Mouse (Mus musculus) left cerebral cortex, postnatal 36 days (tissue): ENCODE results near the gene Pcdh15. TPM values are rescaled to one million over a fixed set of nuclear protein-coding genes. Genes with fewer than 3 reads are reported as not detected.

ENCODE experiments used
- DNase-seq, 2 experiments: peaks; one replicate each; pipeline ENCODE4 v3.0.0; 2021 to 2022; ENCODE audit warnings: low spot score in 2 of 2, mixed read lengths in 1 of 2
- intact Hi-C: fragments of 180-260 bp; cut with DNase I; formaldehyde crosslinking; loops from one replicate; pipeline ENCODE4 v1.15.1; 2025
- total RNA-seq, 2 experiments: library from RNA; stranded (reverse); gene quantifications; 2 replicates each; pipeline ENCODE4 v1.2.3; 2021

The Pcdh15 gene
- total RNA-seq, 2 experiments from 2014 or later, result 22.4 to 33.8 TPM

DNA sequence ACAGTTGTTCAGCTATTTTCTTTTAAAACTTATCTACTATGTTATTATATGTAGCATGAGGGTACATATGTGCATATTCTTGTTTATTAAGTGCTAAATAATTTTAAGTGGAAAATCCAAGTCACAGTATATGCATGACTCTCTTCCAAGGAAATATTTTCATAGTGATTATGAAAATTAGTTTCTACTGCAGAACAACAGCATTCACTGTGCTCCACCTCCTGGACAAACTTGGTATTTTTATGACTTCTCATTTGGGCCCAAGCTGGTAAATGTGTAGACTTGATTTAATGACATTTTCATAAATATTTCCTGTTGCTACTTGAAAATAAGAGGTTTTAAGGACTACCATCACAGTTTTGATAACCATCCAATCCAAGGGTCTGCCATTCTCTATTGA is 1104.5 kb downstream of the Pcdh15 start:
- intact Hi-C loops, result loop anchor here (5.0 to 10.0 kb wide), 2 partner anchors 649 to 1101 kb away; no protein-coding TSS in a partner anchor
- DNase-seq, result peak in 1 of 2 experiments; percentile 17

DNA sequence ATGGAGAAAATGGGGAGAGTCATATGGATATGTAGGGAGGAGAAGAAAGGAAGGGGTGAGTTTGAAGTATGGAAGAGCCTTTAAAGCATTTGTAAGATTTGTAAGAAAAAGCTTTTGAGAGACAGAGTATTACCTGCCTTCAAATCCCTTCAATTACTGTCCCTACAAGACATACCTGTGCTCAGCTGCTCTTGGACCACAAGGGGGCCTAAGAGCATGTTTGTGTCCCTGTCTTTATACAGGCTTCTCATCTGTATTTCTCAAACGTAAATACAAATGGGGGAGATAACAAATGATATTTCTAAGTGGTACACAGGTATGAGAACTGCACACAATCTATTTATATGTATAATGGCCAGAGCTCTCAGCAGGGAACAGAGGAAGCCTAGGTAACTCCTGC is 1118.1 kb downstream of the Pcdh15 start:
- intact Hi-C loops, result loop anchor here (10.0 kb wide), 1 partner anchor 248 kb away; no protein-coding TSS in a partner anchor
- DNase-seq, result no peak

DNA sequence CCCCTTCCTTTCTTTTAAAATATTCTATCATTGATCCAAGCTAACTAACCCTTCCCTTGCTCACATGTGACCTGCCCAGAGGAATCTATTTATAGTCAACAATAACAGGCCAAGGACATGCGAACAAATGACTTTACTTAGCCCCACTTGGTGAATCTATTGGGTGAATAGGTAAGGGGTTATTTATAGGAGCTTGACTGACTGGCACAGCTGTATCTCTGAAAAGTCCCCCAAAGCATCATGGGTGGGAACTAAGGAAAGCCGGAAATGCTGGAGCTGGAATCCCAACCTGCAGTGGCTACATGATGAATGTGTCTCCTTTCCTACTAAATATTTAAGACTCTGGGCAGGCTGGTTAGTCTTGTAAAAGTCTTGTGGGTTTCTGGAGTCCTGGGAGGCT is 1121.3 kb downstream of the Pcdh15 start:
- intact Hi-C loops, result no loop called here
- no peak for DNase-seq

DNA sequence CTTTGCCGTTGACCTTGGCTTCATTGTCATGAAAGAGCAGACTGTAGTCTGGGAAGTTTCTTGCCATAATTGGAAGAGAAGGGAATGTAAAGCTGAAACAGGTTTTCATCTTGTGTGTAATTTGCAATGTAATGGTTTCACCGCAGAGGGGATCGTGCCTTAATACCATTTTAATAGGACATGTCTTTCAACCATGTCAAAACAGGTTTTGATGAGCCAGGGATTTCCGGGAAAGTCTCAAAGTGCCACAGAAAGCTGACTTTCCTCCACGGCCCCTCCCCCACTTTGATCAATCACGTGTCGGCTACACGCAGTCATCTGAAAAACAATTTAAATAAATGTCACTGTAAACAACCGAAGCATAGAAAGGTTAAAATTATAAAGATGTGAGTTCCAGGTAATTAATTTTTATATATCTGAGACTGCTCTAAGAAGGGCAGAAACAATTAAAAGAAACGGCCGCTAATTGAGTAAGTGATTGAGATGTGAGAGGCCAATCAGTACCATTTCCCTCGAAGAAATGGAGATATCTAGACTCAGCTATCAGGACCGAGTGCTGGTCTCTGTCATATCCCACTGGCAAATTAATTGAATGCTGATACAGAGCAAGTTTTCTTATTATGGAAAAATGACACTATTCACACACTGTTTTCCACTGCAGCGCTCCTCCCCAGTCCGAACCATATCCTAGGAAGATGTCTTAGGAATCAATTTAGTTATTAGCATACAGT is 1158.7 kb downstream of the Pcdh15 start:
- DNase-seq, result no peak
- intact Hi-C loops, result no loop called here

DNA sequence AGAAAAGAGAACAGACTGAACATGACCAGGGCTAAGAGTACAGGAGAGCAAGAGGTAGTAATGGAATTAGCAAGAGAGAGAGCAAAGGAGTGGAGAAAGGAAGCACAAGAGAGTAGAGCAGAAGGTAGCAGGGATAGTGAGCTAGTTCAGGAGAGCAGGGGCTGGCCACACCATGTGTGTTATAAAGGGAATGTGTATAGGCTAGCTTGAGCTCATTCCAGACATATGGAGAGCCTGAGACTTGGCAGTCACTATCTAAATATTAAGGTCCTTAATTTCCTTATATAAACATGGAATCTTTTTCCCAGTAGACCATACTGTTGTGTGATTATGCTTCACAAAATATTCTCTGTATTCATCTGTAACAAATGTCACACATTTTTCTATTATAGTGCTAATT is 1159.5 kb downstream of the Pcdh15 start:
- DNase-seq, result no peak
- intact Hi-C loops, result no loop called here

DNA sequence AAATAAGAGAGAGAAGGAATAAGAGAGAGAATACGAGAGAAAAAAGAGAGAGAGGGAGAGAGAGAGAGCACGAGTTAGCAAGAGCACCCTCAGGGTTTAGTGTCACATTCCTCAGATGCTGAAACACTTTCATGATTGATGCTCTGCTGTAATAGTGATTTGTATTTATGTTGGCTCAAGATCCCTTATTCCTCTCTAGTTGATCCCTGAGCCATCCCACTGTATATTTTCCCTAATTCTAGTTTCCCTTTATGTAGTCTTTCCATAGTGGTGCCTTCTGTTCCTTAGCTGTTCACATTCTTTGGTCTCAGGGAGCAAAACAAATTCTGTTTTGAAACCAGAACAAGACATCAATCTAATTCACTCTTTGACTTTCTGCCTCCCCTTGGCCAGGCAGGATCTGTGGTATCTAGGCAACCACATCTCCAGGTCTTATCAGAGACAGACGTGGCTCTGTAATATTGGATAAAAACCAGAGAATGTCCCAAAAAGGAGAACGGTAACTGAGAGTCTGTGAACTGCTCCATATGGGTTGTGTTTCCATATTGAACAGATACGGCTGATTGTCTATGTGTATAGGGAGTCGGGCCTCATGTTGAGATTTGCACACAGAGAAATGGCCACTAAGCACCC is 1170.6 kb downstream of the Pcdh15 start:
- intact Hi-C loops, result no loop called here
- no peak for DNase-seq

DNA sequence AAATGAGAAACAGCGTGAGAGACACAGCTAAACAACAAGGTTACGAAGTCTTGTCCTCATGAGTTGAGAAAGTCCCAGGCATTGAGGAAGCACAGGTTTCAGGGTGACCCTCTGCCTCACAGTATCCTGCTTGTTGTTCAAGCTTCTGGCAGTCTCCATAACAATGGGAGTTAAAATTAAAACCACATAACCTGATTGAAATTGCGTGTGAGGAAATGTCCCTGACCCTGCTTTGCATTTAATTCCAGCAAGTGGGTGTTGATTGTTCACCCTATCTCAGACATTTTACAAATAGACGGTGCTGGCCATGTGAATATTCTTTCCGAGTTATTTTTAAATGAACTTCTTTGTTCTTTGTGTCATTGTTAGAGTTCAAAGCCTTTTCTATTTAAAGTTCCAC is 1171.8 kb downstream of the Pcdh15 start:
- DNase-seq, result no peak
- intact Hi-C loops, result no loop called here

DNA sequence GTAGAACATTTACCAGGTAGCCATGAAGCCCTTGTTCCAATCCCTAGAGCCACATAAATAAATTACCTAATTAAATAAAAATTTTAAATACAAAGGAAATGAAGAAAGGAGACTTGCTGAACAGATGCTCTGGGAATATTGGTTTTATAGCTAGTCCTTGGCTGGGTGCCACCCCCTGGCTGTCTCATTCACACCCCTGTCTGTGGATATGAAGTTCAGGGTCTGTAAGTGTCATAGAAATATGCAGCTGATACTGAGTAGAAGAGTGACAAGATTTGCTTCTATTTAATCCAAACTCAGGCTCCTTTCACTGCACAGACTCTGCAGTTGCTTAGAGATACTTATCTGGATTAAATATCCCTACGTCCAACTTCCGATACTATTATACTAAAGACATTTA is 1205.0 kb downstream of the Pcdh15 start:
- DNase-seq, result no peak

DNA sequence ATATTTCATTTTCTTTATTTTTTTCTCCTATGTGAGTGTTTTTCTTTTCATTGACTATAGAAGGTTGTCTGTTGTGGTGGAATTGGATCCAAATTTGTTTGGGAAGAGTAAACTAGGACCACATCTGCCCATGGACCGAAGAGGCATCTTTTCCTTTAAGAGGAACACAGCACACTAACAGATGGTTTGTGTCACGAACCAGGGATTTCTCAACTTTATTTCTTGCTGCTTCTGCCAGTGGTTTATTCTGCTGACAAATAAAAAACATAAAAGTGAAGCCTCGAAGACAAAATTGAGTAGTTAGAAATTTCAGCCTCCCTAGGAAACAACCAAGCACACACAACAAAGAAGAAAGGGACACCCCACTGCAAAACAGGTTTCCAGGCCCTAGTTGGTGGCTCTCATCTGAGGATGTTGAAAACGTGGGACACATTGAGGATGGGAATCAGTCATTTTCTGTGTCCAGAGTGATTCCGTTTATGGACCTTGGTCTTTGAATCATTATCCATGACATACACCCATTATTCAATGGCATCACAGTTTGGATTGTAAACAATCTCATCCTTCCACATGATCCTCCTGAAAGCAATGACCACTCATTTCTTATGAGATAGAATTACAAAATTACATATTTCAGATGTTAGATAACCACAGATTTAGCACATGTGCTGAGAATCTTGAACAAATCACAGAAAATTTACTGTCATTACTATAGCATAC is 1206.5 kb downstream of the Pcdh15 start:
- intact Hi-C loops, result no loop called here
- DNase-seq, result no peak

More for the DNA sequence above, 1205.0 kb downstream of the Pcdh15 start:
- intact Hi-C loops, result no loop called here

DNA sequence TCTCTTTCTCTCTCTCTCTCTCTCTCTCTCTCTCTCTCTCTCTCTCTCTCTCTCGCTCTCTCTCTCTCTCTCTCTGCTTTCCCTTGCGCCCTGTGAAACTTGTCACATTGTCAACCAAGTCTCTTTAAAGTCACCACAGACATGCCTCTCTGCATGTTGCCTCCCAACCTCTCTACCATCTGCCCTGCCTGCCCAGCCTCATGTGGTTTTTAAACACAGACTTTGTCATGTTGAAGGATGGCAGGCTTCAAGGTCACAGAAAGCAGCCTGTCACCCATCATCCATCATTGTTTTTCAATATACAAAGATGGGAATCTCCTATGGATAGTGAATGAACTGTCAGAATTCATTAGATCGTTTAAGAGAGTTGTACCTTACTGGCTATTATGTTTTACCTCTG is 1207.9 kb downstream of the Pcdh15 start:
- intact Hi-C loops, result no loop called here
- no peak for DNase-seq

DNA sequence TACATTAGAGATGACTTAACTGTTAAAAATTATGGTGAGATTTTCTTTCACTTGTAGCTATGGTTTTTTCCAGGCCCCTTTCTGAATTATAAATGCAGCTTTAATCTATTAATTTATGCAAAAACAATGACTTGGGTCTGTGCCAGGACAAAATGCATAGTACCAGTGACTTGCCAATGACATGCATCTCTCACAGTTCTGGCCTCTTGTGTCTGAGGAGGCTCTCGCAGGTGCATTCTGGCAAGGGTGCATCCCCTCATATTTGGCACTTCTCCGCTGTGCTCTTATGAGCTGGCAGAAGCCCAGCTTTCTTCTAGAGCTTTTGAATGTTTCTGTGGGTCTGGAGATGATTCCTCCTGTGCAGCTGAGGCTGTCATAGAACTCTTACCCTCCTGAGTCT is 1216.9 kb downstream of the Pcdh15 start:
- no peak for DNase-seq
- intact Hi-C loops, result no loop called here

DNA sequence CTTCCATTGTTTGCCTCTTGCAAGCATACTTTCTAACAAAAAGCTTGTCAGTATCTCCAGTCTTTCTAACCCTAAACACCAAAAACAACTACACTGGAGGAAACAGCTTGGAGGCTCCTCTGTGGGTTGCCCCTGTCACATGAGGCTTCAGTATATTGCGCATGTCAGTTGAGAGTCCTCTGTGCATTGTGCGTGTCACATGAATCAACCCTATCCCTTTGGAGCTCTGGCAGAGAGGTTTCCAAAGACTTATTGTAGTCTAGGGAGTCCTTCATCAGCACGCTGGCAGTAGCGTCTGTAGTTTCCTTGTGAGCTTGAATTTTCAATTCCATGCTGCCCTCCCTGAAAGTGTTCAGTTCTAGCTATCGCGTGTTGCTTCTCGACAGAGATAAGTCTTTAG is 1236.3 kb downstream of the Pcdh15 start:
- no peak for DNase-seq
- intact Hi-C loops, result no loop called here

DNA sequence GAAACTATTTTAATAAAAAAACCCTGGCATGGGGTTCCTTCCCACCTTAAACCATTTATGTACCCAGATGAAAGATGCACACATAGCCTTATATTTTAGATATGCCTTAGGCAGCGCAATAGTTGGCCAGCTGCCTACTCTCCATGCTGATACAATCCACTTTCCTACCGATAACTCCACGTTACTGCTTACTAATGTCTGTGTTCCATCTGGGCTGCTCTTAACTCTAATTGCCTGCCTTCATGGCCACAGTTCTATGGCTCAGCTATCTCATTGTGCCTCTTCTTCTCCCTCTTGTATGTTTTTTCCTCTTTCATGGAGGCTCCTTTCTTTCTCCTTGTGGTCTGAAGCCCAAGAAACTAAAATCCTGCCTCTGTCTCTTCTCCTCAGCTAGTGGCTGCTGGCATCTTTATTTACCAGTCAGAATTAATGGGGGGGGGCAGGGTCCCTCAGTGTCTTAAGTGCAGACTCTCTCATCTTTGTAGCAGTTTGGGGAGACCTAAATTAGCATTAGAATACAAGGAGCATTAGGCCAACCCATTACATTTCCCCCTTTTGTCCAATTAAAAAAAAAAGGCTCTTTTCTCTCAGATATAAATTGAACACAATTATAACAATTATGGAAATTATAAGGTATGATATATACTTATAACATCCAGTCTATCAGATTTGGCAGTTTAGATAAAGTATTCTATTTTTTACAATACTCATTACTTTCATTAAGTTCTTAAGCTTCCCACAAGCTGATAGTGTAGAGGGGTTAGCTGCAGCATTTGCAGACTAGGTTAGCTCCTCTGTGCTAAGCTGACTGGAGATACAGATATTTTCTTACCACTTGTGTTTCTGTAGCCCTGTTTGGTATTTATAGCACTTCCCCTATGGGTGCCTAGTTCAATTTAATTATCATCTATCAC is 1240.4 kb downstream of the Pcdh15 start:
- intact Hi-C loops, result no loop called here
- no peak for DNase-seq

DNA sequence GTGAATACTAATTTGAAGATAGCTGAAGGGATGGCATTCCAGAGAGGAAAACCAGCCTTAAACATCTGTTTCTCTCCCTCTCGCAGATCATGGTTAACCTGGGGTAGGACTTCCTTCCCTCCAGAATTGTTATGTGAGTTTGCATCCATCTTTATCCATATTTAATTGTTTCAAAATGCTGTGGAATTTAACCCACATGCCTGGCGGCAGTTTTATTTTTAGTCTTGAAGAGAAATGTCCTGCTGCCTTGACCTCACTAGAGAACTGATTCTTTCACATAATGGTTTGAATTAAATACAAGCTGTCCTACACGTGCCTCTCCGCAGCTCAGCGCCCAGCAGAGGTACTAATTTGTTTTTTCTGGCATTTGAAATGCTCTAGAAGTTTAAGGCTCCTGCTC is 1260.4 kb downstream of the Pcdh15 start:
- DNase-seq, result no peak
- intact Hi-C loops, result no loop called here

DNA sequence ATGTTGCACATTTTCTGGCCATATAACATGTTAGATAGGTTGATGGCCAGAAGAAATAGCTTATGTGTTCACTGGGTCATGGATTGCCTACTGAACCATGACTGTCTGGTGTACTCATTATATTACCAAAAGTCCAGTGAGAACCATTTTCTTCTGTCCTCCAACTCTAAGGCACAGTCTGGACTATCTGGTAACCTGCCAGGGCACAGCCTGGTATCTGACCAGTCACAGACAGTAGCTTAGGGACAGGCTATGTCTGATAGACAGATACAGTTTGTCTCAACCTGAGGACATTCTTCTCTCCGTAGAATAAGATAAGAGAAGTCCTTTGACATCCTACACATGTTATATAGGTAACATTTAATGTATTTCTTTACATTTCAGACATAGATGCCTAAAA is 1279.6 kb downstream of the Pcdh15 start:
- no peak for DNase-seq
- intact Hi-C loops, result no loop called here

DNA sequence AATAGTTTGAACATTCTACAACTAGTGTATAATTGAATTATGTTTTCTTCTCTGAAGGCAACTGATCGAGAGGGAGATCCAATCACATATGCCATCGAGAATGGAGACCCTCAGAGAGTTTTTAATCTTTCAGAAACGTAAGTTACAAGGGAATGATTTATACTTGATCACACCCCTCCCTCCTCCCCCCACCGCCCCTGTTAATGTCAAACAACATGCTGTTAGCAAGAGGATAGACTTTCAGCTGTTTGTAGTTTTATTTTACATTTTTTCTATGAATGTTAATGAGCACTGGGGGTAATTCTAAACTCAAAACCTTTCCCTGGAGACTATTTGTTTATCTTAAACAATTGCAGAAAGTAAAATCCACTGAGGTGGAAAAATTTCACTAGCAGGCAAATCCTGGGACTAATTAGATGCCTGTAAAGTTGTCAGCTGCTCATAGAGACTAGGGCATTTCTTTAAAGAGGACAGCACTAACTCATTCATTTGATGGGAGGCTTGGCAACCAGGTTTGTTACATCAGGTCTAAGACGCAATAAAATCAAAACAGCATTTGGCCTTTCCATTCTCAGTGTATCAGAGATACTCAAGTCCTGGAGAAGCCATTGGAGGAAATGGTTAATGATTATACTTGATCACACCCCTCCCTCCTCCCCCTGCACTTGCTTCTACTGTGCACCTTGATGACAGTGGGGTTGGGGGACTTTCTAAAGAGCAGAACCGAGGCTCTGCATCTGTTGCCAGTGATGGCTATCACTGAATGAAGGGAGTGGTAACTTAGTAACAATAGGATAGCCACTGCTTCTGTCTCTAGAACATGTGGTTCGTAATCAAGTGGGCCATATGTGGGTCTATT is 1280.4 kb downstream of the Pcdh15 start:
- intact Hi-C loops, result no loop called here

DNA sequence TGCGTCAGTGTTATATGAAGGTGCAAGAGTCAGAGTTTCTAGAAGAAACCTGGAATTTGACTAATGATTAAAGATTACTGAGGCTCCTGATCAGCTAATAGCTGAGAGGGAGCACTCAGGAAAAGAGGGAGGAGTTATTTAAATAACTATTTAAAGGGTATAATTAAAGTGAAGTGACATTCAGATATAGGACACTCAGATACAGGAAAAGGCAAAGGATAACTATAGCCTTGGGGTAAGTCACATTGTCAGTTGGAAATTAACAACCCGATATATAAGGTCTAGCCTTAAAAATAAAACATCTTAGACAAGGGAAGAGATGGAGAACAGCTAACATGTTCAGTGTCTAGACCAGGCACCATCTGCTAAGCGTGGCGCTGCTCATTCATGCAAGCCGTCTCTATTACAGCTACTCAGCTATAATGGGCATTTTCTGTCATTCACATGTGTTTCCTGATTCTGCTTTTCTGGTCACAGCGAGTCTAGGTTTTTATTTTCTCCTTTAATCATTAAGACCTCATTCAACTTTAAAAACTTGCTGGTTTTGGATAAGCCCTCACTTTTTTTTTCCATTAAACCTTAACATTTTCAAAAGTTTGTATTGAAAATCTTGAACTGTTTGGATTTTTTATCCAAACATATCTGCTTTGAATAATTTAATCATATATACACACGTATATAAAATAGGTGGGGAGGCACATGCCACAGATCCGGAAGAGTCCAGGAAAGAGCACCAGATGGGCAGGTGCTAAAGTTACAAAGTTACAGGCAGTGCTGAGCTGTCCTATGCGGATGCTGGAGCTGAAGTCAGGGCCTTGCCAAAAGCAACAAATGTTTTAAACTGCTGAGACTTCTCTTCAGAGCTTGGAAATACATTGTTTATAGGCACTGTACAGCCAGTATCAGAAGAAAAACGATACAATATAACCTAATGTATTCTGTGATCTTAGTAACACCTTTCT is 1288.7 kb downstream of the Pcdh15 start:
- intact Hi-C loops, result no loop called here
- DNase-seq, result no peak

More for the DNA sequence above, 1280.4 kb downstream of the Pcdh15 start:
- no peak for DNase-seq

DNA sequence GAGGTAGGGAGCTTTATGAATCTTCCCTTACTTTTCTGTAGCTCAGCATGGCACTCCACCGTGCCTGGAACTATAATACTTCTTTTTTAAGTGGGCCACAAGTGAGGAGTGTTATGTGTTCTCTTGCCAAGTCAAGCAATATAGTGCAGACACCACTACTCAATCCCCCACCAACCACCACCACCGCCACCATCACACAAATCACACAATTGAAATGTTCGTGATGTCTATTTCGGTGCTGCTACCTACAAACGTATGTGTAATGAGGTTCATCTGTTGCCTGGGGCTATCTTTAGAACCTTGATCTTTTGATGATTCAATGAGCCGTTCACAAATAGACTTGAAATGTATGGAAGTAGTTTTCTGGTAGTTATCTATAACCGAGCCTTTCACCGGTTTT is 1304.0 kb downstream of the Pcdh15 start:
- intact Hi-C loops, result no loop called here
- DNase-seq, result peak; percentile 29 to 44
